Mouse (Mus musculus) urinary bladder, adult 18-20 months (tissue): ENCODE results near the gene Ndufa6.

Source experiments
- DNase-seq, 2 experiments: peaks; one replicate each; pipeline ENCODE4 v3.0.0; 2022; ENCODE audit warnings: low spot score in 2 of 2, mixed read lengths in 2 of 2

Gene Ndufa6

GRCm38 (mm10) chr15:82341675-82342542 is 12.2 kb downstream of the Ndufa6 start:
- no peak for DNase-seq

GRCm38 (mm10) chr15:82341036-82341501 is 13.1 kb downstream of the Ndufa6 start:
- peak; percentile 58 to 60 for DNase-seq

GRCm38 (mm10) chr15:82340414-82341035 is 13.6 kb downstream of the Ndufa6 start:
- peak in 1 of 2 experiments; percentile 14 for DNase-seq

GRCm38 (mm10) chr15:82339634-82340254 is 14.4 kb downstream of the Ndufa6 start:
- no peak for DNase-seq

GRCm38 (mm10) chr15:82339150-82339549 is 15.0 kb downstream of the Ndufa6 start:
- no peak for DNase-seq

- DNase-seq: peak; percentile 93
These were observed 15.5 kb downstream of the Ndufa6 start, which contains the start of the genes Naga, Pheta2 and Smdt1 for GRCm38 (mm10) chr15:82338593-82339112. Naga (minus strand) TSS chr15:82338925. Pheta2 (plus strand) TSS chr15:82338942. Smdt1 (plus strand) TSS chr15:82338959.

- no peak for DNase-seq
These were observed 16.2 kb downstream of the Ndufa6 start for GRCm38 (mm10) chr15:82337875-82338274.

- DNase-seq: no peak
These were observed 17.5 kb downstream of the Ndufa6 start for GRCm38 (mm10) chr15:82336629-82337028.

GRCm38 (mm10) chr15:82335194-82335593 is 18.9 kb downstream of the Ndufa6 start:
- no peak for DNase-seq

GRCm38 (mm10) chr15:82325382-82325781 is 28.7 kb downstream of the Ndufa6 start:
- DNase-seq: no peak

- DNase-seq: no peak
These were observed 31.9 kb downstream of the Ndufa6 start for GRCm38 (mm10) chr15:82322195-82322594.

- DNase-seq: no peak
These were observed 34.5 kb downstream of the Ndufa6 start for GRCm38 (mm10) chr15:82319613-82320012.

- no peak for DNase-seq
These were observed 36.3 kb downstream of the Ndufa6 start for GRCm38 (mm10) chr15:82317839-82318238.

GRCm38 (mm10) chr15:82308416-82308815 is 45.7 kb downstream of the Ndufa6 start:
- DNase-seq: no peak

- no peak for DNase-seq
These were observed 47.0 kb downstream of the Ndufa6 start for GRCm38 (mm10) chr15:82307107-82307506.
